Comparison of ENCODE assay signal across 13 mouse cellular contexts in the genomic region with DNA sequence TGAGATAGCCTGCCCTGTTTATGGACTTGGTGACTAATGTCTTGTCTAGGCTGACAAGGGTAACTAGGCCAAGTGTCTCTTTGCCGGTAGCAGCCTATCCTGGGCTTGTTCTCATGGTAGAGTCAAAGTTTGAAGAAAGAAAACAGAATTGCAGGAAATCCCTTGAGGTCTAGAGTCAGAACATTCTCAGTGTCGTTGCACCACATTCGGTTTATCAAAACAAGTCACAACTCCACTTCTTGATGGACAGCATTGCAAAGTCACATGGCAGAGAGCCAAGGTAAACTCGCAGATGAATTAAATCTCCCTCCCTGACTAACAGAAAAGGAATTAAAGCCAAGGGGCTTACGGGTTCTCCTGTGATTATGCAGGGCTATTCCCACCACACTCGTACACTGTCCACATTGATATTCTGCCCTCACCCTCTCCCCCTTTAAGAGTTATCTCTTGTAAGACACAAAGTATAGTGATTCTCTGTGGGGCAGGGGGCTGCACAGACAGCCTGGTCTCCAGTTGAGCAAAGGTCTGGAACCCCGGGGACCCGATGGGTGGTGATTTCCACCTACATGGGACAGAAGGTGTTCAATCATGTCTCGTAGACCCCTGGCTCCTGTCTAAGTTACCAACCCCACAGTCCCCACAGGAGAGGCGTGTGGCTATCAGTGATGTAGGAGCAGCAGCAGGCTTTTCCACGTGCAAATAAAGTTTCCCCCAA. TPM values are rescaled to one million over a fixed set of nuclear protein-coding genes. Genes with fewer than 3 reads are reported as not detected.
A peak's percentile ranks its signal among the peaks of the same experiment; 100 is the strongest.
DNase-seq lines count a peak whose midpoint lies in the region; ATAC-seq lines count a peak whose summit lies in the region.
"Had no signal": no experiment of that assay in that cellular context is flagged by ENCODE, and none has a peak within 500 bp of the region (broad histone marks: within the 10 kb centered on the region; RNA-seq: fewer than 3 reads in every experiment).

No protein-coding gene starts in this region.

- H3K9ac ChIP-seq in heart, embryonic 16.5 days (ENCODE audit: low read length): no peak overlapping the region
- H3K9ac ChIP-seq: neural tube, embryonic 13.5 days had no signal

- WGBS in heart, embryonic 16.5 days: 45% methylated on average over 11 of the region's 11 CpGs

- intact Hi-C loops in gastrocnemius, postnatal 14 days (cut with DNase I; ENCODE audit: low total_unique reads): no loop called here

- peak; percentile 41 for DNase-seq in cerebellum, adult 9-10 months
- DNase-seq in cerebellum, adult 9-11 months: no peak
- DNase-seq in retina, postnatal 1 day: peak; percentile 20
- DNase-seq in retina, embryonic 14.5 days (ENCODE audit: low spot score): no peak
- no peak for DNase-seq in gastrocnemius, postnatal 14 days
- DNase-seq in thymus, postnatal 36 days: no peak
- DNase-seq in cerebellum, postnatal 4 days (ENCODE audit: low spot score in 2 of 2): no peak
- DNase-seq: gastrocnemius, postnatal 25 days; left cerebral cortex, postnatal 4 days; thymus, postnatal 14 days had no signal

- no peak overlapping the region for H3K4me2 ChIP-seq in heart, embryonic 16.5 days (ENCODE audit: low read depth, low read length)
- H3K4me2 ChIP-seq: neural tube, embryonic 13.5 days had no signal

- no peaks in the 10 kb centered on the region for H3K9me3 ChIP-seq in heart, embryonic 16.5 days (replicated peaks; ENCODE audit: control insufficient read depth, low read length)
- H3K9me3 ChIP-seq: neural tube, embryonic 13.5 days had no signal

- peaks cover 38% of the 10 kb centered on the region for H3K4me1 ChIP-seq in heart, embryonic 16.5 days (ENCODE audit: control insufficient read depth, insufficient read depth, low read length)

- H3K27me3 ChIP-seq in heart, embryonic 16.5 days (ENCODE audit: control insufficient read depth, insufficient read depth, low read length): no peaks in the 10 kb centered on the region

- no peak overlapping the region for H3K4me3 ChIP-seq in heart, embryonic 16.5 days (ENCODE audit: low read length)
- H3K4me3 ChIP-seq: neural tube, embryonic 13.5 days had no signal

- peak overlapping the region; percentile 71 for H3K27ac ChIP-seq in heart, embryonic 16.5 days (ENCODE audit: low read length)
- H3K27ac ChIP-seq: neural tube, embryonic 13.5 days had no signal

- ATAC-seq in heart, embryonic 16.5 days (replicated peaks; ENCODE audit: extremely low read depth, insufficient read depth, low FRiP score): no peak

- no peaks in the 10 kb centered on the region for H3K36me3 ChIP-seq in heart, embryonic 16.5 days (ENCODE audit: control insufficient read depth, insufficient read depth)
- H3K36me3 ChIP-seq: neural tube, embryonic 13.5 days had no signal

RNA-seq across cellular contexts. Expression of a gene that starts 30.9 kb away (rescaled TPM):
- polyA plus RNA-seq in heart, embryonic 16.5 days (2015; fragmentation: Nextera tagmentation; extraction: Ambion mirVana): 0.56 and 0.89 TPM in 2 replicates
- total RNA-seq in gastrocnemius, postnatal 14 days (2021): under 1 TPM in 1 of 2 experiments, not detected in 1; 0.31 TPM
- total RNA-seq: megakaryocyte progenitor cell, adult 5-6 weeks had no signal

Comparison
In these comparisons a context has a peak if more than half of its experiments do, and no peak if none do; other contexts are left out.
1. DNase-seq: peak in cerebellum, adult 9-10 months (single experiment) and retina, postnatal 1 day (single experiment); none in cerebellum, adult 9-11 months (single experiment), retina, embryonic 14.5 days (single experiment), gastrocnemius, postnatal 14 days (single experiment), thymus, postnatal 36 days (0 of 2) and cerebellum, postnatal 4 days (0 of 2).